ENCODE assay signal across 25 mouse cellular contexts in genomic region chr5:142243069-142243468, GRCm38 (mm10).
"Had no signal": no experiment of that assay in that cellular context is flagged by ENCODE, and none has a peak within 500 bp of the region (broad histone marks: within the 10 kb centered on the region; RNA-seq: fewer than 3 reads in every experiment).

No protein-coding gene starts in this region.

- DNase-seq: gastrocnemius, postnatal 14 days; gastrocnemius, postnatal 36 days; heart, adult 11 months; heart, adult 2 months; heart, postnatal 14 days; heart, postnatal 36 days; kidney, adult 11 months; kidney, adult 2 months; kidney, adult 9 months; kidney, postnatal 14 days; kidney, postnatal 36 days; layer of hippocampus, adult 9-11 months; layer of hippocampus, postnatal 36 days had no signal

- H3K36me3 ChIP-seq: heart, embryonic 13.5 days; heart, embryonic 15.5 days; kidney, embryonic 15.5 days; limb, embryonic 13.5 days; limb, embryonic 15.5 days; liver, embryonic 12.5 days had no signal

- H3K9ac ChIP-seq: heart, embryonic 13.5 days; heart, embryonic 15.5 days; hindbrain, embryonic 14.5 days; kidney, embryonic 15.5 days; limb, embryonic 13.5 days; limb, embryonic 15.5 days; liver, embryonic 12.5 days; liver, embryonic 14.5 days had no signal

- ATAC-seq: hindbrain, embryonic 16.5 days; intestine, embryonic 16.5 days; liver, embryonic 12.5 days had no signal

- H3K27ac ChIP-seq: heart, adult 2 months; heart, embryonic 13.5 days; heart, embryonic 15.5 days; hindbrain, embryonic 14.5 days; kidney, embryonic 15.5 days; kidney, postnatal 0 days; limb, embryonic 13.5 days; limb, embryonic 15.5 days; liver, embryonic 12.5 days; liver, embryonic 14.5 days had no signal

- H3K9me3 ChIP-seq: heart, embryonic 15.5 days; limb, embryonic 15.5 days had no signal

- H3K27me3 ChIP-seq: heart, embryonic 13.5 days; heart, embryonic 15.5 days; kidney, embryonic 15.5 days; limb, embryonic 13.5 days; limb, embryonic 15.5 days; liver, embryonic 12.5 days had no signal

- H3K4me2 ChIP-seq: heart, embryonic 11.5 days; heart, embryonic 13.5 days; heart, embryonic 15.5 days; hindbrain, embryonic 14.5 days; kidney, embryonic 15.5 days; limb, embryonic 13.5 days; limb, embryonic 15.5 days; liver, embryonic 12.5 days had no signal

- H3K4me3 ChIP-seq: heart, adult 2 months; heart, embryonic 13.5 days; heart, embryonic 15.5 days; kidney, embryonic 15.5 days; limb, embryonic 13.5 days; limb, embryonic 15.5 days; liver, embryonic 12.5 days had no signal

- H3K4me1 ChIP-seq: heart, embryonic 13.5 days; heart, embryonic 15.5 days; kidney, embryonic 15.5 days; limb, embryonic 13.5 days; limb, embryonic 15.5 days; liver, embryonic 12.5 days had no signal
